Mouse (Mus musculus) bone marrow, adult 2 months (tissue): ENCODE measurements around the gene 2310022B05Rik.
A peak's percentile ranks its signal among the peaks of the same experiment; 100 is the strongest.

Experiments
- CTCF ChIP-seq: fragments of 200-500 bp; IDR thresholded peaks from 2 replicates; pipeline ENCODE4 v1.5.1; 2011; ENCODE audit warnings: low read length, control low read depth; ENCODE audit not compliant: control insufficient read depth, insufficient read depth
- POLR2A ChIP-seq: fragments of 200-500 bp; IDR thresholded peaks from 2 replicates; pipeline ENCODE4 v1.6.1; 2011; ENCODE audit warnings: low read depth, mild to moderate bottlenecking, control low read depth, low read length, borderline replicate concordance; ENCODE audit not compliant: control insufficient read depth

DNA sequence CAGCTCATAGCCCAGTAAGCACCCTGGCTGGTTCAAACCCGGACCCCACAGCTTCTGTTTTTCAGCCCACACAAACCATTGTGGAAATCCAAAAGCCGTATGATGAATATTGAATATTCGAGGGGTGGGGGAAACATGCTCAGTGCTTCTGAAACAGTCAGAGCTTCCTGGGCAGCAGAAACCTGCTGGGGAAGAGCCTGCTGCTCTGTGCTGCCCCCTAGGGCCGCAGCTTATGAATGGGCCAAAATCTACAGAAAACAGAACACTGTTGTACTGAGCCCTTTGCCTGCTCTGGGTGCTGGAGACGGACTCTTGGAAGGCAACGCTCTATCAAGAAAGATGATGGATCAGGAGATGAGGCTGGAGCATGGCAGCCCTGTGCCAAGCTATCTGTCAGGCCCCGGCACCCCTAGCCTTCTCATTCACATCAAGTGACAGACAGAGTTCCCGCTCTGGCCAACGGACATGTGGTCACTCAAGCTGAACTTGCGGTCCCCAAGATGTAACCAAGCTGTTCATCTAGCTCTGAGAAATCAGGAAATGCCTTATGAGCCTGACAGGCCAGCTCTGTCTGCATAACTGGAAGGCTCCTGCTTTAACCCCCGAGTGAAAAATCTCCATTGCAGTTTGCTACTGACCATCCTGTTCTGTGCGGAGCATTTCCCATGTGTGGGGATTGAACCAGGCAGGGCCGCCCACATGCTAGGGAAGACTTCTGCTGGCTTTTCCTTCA lies 54.8 kb downstream of the 2310022B05Rik start:
- TF ChIP-seq POLR2A (no peak), CTCF (peak; percentile 57)
